Mouse (Mus musculus): ENCODE data around the gene Ablim1.

GRCm38 (mm10) chr19:57328792-57329191, 14.1 kb upstream of the Ablim1 start:
- TF ChIP-seq CTCF (IDR thresholded peaks at IDR 0.05; ENCODE audit: low read depth) (peak; percentile 73), EP300 (IDR thresholded peaks at IDR 0.05; ENCODE audit: low read depth) (no peak)
